Mouse (Mus musculus): ENCODE measurements around the gene Ush2a.

Ush2a gene

GRCm38 (mm10) chr1:188261903-188262682, at the start of gene Ush2a:
TSS of gene Ush2a (plus strand) at chr1:188262023.
- DNase-seq: no peak

GRCm38 (mm10) chr1:188214885-188215611, 46.8 kb upstream of the Ush2a start:
- DNase-seq: peak; percentile 20

- no peak for DNase-seq
Observed at GRCm38 (mm10) chr1:188221226-188221792, 40.5 kb upstream of the Ush2a start.

- no peak for DNase-seq
Observed at GRCm38 (mm10) chr1:188233036-188233724, 28.6 kb upstream of the Ush2a start.

- DNase-seq: no peak
Observed at GRCm38 (mm10) chr1:188238636-188239035, 23.2 kb upstream of the Ush2a start.

- DNase-seq: no peak
Observed at GRCm38 (mm10) chr1:188241766-188242165, 20.1 kb upstream of the Ush2a start.

- no peak for DNase-seq
Observed at GRCm38 (mm10) chr1:188257500-188257899, 4.3 kb upstream of the Ush2a start.

GRCm38 (mm10) chr1:188260259-188261107, 1.3 kb upstream of the Ush2a start:
- peak; percentile 31 for DNase-seq

- no peak for DNase-seq
Observed at GRCm38 (mm10) chr1:188267127-188267722, 5.4 kb downstream of the Ush2a start.

GRCm38 (mm10) chr1:188269071-188269470, 7.2 kb downstream of the Ush2a start:
- no peak for DNase-seq

- DNase-seq: no peak
Observed at GRCm38 (mm10) chr1:188313303-188313702, 51.5 kb downstream of the Ush2a start.

GRCm38 (mm10) chr1:188316574-188316973, 54.8 kb downstream of the Ush2a start:
- DNase-seq: no peak

GRCm38 (mm10) chr1:188320204-188320603, 58.4 kb downstream of the Ush2a start:
- no peak for DNase-seq

- no peak for DNase-seq
Observed at GRCm38 (mm10) chr1:188321534-188321933, 59.7 kb downstream of the Ush2a start.

- DNase-seq: no peak
Observed at GRCm38 (mm10) chr1:188330406-188330805, 68.6 kb downstream of the Ush2a start.

GRCm38 (mm10) chr1:188333936-188334335, 72.1 kb downstream of the Ush2a start:
- no peak for DNase-seq

- no peak for DNase-seq
Observed at GRCm38 (mm10) chr1:188347762-188348161, 85.9 kb downstream of the Ush2a start.

- no peak for DNase-seq
Observed at GRCm38 (mm10) chr1:188354726-188355125, 92.9 kb downstream of the Ush2a start.

GRCm38 (mm10) chr1:188363548-188363947, 101.7 kb downstream of the Ush2a start:
- DNase-seq: no peak

- no peak for DNase-seq
Observed at GRCm38 (mm10) chr1:188385180-188385579, 123.4 kb downstream of the Ush2a start.

GRCm38 (mm10) chr1:188385733-188386261, 124.0 kb downstream of the Ush2a start:
- peak; percentile 3 for DNase-seq

- no peak for DNase-seq
Observed at GRCm38 (mm10) chr1:188387321-188387720, 125.5 kb downstream of the Ush2a start.
